Mouse (Mus musculus) heart, adult 2 months (tissue): ENCODE data around the gene Gsk3b.

ENCODE experiments used
- CTCF ChIP-seq: fragments of 200-600 bp; IDR thresholded peaks from 2 replicates; pipeline ENCODE4 v1.8.1; 2022; ENCODE audit warnings: antibody characterized with exemption, mild to moderate bottlenecking, moderate library complexity
- EP300 ChIP-seq: fragments of 200-500 bp; IDR thresholded peaks from 2 replicates; pipeline ENCODE4 v1.6.1; 2011; ENCODE audit warnings: low read depth, low read length, control low read depth; ENCODE audit not compliant: insufficient read depth
- POLR2A ChIP-seq: fragments of 200-500 bp; IDR thresholded peaks from 2 replicates; pipeline ENCODE4 v1.6.1; 2011; ENCODE audit warnings: mild to moderate bottlenecking, low read depth, low read length, control low read depth; ENCODE audit not compliant: insufficient read depth

GRCm38 (mm10) chr16:38197299-38197698 lies 108.5 kb downstream of the Gsk3b start:
- TF ChIP-seq POLR2A = no peak
- no peak for TF ChIP-seq EP300
- peak; percentile 93 for TF ChIP-seq CTCF
